Mouse (Mus musculus): ENCODE measurements around the gene Kpna7. TPM values are rescaled to one million over a fixed set of nuclear protein-coding genes. Genes with fewer than 3 reads are reported as not detected.
A peak's percentile ranks its signal among the peaks of the same experiment; 100 is the strongest.
"Not testable (repeated sequence)": the region's sequence is repeated elsewhere in the genome, so short reads cannot be mapped to it uniquely, and the experiment has no call there.

Kpna7 gene
- total RNA-seq, 2 experiments from 2014 or later = not detected

- DNase-seq; intact Hi-C loops (cut with DNase I): not testable (repeated sequence)
These were observed 51.4 kb downstream of the Kpna7 start, which contains the start of gene Gm4871 for GRCm38 (mm10) chr5:145032391-145032790. Gm4871 (minus strand) TSS chr5:145032754.

GRCm38 (mm10) chr5:145030476-145030875 lies 53.4 kb downstream of the Kpna7 start:
- intact Hi-C loops (cut with DNase I) = not testable (repeated sequence)

DNA sequence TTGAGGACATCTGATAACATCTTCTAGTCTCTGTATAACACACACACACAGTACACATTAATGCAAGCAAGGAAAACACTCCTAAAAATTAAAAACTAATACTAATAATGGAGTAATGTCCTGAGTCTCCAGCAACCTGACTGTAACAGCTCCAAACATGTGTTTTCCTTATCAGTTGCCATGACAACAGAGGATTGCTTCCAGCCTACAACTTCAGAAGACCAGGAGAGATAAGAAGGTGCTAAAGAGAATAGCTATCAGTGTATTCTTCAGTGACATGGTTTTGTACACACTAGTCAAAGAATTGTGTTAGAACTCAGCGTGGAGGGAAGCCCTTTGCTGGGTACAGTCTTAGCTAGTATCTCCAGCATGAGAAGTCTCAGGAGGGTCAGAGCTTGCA lies 63.1 kb downstream of the Kpna7 start:
- intact Hi-C loops (cut with DNase I); DNase-seq: not testable (repeated sequence)

More at GRCm38 (mm10) chr5:145030476-145030875, 53.4 kb downstream of the Kpna7 start:
- DNase-seq = not testable (repeated sequence)

DNA sequence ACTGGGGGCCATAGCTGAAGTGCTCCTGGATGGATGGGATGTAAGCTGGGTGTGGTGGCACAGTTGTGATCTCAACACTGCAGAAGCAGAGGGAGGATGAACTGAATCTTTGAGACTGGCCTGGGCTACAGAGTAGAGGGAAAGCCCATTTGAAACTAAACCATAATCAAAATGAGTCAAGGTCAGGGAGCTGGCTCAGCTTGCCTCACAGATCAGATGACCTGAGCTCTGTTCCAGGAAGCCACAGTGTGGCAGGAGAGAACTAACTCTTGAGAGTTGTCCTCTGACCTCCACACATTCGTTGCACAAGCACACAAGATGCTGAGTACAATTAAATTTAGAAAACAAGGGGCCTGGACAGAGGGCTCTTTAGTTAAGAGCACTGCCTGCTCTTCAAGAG lies 63.6 kb downstream of the Kpna7 start:
- intact Hi-C loops (cut with DNase I); DNase-seq: not testable (repeated sequence)

DNA sequence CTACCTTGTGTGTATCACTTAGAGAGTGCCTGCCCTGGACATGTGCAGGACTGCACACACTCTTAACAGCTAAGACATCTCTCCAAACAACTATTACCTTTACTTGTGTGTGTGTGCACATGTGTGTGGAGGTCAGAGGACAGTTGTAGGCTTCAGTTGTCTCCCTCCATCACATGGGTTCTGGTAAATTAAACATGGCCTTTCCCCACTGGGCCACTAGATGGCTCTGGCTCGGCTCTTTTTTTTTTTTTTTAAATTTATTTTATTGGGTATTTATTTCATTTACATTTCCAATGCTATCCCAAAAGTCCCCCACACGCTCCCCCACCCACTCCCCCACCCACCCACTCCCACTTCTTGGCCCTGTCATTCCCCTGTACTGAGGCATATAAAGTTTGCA lies 67.1 kb downstream of the Kpna7 start:
- DNase-seq; intact Hi-C loops (cut with DNase I): not testable (repeated sequence)

DNA sequence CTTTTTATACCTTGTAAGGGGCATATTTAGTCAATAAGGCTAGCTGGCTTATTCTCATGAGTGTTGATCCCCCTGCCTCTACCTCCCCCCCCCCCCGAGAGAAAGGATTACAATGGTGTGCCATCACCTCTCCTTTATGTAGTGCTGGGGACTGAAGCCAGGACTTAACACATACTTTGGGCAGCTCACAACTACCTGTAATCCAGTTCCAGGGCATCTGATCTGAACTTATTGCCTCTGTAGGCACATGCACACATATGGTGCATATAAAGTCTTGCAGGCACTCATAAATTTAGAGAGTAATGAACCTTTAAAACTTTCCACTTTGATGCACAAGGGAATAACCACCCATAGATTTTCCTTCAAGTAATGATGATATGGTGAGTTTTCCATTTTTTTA lies 69.6 kb downstream of the Kpna7 start:
- no peak for DNase-seq
- intact Hi-C loops (cut with DNase I) = no loop called here

GRCm38 (mm10) chr5:145008878-145009659 lies 74.8 kb downstream of the Kpna7 start:
- intact Hi-C loops (cut with DNase I) = no loop called here
- DNase-seq = no peak

GRCm38 (mm10) chr5:145005596-145005995 lies 78.2 kb downstream of the Kpna7 start:
- no peak for DNase-seq
- intact Hi-C loops (cut with DNase I) = no loop called here

GRCm38 (mm10) chr5:145004495-145004894 lies 79.3 kb downstream of the Kpna7 start:
- no peak for DNase-seq
- intact Hi-C loops (cut with DNase I) = no loop called here

DNA sequence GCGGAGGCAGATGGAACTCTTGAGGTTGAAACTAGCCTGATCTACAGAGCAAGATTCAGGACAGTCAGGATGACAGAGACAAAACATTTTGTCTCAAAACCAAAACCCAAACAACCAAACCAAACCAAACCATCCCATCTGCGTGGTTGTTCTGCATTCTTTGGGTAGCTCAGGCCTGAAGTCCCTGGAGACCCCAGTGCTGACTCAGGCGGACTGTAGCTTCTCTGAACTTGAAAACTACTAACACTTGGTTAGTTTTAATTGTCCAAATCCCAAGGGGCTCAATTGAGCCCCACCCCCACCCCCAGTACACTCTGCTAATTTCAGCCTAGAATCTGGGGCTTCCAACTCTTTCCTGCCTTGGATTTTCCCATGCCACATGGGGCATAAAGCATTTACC lies 80.5 kb downstream of the Kpna7 start:
- intact Hi-C loops (cut with DNase I) = no loop called here
- no peak for DNase-seq

DNA sequence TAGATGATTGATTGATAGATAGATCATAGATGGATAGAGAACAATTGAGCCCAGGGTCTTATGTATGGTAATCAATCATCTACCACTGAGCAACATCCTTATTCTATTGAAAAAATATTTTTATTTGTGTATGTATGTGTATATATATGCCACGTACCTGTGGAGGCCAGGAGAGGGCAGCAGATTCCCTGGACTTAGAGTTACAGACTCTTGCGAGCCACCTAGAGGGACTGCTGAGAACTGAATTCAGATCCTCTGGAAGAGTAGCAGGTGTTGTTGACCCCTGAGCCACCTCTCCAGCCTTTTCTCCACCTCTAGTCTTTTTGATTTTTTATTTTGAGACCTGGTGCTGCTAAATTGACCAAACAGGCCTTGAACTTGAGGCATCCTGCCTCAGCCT lies 85.3 kb downstream of the Kpna7 start:
- DNase-seq = no peak
- intact Hi-C loops (cut with DNase I) = no loop called here

DNA sequence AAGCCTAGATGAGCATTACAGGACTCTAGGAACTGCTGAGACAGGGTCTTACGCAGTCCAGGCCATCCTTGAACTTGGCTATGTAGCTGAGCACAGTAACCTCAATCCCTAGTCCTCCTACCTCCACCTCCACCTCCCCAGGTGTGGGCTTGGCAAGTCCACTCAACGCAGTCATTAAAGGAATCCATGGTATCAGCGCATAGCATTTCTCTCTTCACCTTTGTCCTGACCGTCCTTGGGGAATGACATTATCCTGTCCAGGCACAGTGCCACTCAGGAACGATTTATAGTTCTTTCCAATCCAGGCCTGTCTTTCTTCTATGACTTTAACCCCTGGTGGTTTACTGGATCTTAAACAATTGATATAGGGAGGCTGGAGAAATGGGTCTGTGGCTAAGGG lies 93.3 kb downstream of the Kpna7 start:
- intact Hi-C loops (cut with DNase I) = no loop called here

GRCm38 (mm10) chr5:144990051-144990450 lies 93.8 kb downstream of the Kpna7 start:
- no peak for DNase-seq
- intact Hi-C loops (cut with DNase I) = no loop called here

More for the DNA sequence above, 93.3 kb downstream of the Kpna7 start:
- DNase-seq = no peak

- DNase-seq = no peak
- intact Hi-C loops (cut with DNase I) = loop anchor here (5.0 kb wide), 1 partner anchor 112 kb away; no protein-coding TSS in a partner anchor
These were observed 94.8 kb downstream of the Kpna7 start for GRCm38 (mm10) chr5:144989061-144989405.

GRCm38 (mm10) chr5:144988340-144989060 lies 95.3 kb downstream of the Kpna7 start:
- peak; percentile 14 for DNase-seq
- intact Hi-C loops (cut with DNase I) = loop anchor here (5.0 kb wide), 1 partner anchor 111 kb away; no protein-coding TSS in a partner anchor

DNA sequence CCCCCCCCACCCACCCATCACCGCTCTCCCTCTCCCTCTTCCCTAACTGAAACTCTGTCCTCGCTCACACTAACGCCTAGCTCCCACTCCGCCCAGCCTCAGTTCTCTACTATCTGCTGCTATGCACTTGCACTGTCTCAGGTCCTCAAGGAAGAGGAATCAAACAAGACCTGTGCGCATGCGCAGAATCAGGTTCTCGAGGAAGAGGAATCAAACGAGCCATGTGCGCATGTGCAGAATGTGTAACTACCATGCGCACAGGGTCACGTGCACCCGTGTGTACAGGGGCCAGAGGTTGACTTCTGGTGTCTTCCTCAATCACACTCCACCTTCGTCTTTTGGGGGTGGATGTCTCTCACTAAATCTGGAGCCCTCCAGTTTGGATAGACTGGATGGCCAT lies 96.3 kb downstream of the Kpna7 start:
- no peak for DNase-seq
- intact Hi-C loops (cut with DNase I) = loop anchor here (5.0 kb wide), 1 partner anchor 110 kb away; no protein-coding TSS in a partner anchor

DNA sequence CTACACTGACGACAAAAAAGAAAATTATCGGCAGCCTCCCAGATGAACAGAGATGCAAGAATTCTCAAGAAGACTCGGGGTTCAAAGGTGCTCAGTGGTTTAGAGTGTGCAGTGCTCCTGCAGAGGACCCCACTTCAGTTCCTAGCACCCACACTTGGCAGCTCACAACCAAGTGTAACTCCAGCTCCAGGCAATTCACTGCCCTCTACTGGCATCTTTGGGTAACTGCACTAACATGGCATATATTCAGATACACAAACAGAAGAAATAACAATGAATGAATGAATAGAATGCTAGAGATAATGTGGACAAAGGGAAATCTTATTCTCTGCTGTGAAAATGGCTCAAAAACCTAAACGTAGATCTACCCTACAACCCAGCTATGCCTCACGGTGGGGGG lies 99.0 kb downstream of the Kpna7 start:
- no peak for DNase-seq
- intact Hi-C loops (cut with DNase I) = loop anchor here (5.0 kb wide), 1 partner anchor 108 kb away; no protein-coding TSS in a partner anchor

GRCm38 (mm10) chr5:144983227-144983626 lies 100.6 kb downstream of the Kpna7 start:
- no peak for DNase-seq
- intact Hi-C loops (cut with DNase I) = no loop called here

DNA sequence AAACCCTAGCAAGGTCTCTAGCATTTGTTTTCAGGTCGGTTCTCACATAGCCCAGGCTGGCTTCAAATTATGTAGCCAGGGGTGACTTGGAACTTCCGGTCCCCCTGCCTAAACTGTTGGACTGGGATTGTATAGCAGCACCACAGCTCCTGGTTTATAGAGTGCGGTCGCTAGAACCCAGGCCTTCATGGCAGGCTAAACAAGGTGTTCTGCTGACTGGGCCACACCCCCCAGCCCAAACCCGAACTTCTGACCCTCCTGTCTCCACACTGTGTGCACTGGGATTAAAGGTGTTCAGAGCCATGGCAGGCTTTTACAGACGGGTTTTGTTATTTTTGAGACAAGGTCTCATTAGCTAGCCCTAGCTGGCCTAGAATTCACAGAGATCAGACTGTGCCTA lies 104.7 kb downstream of the Kpna7 start:
- intact Hi-C loops (cut with DNase I) = no loop called here
- DNase-seq = no peak

DNA sequence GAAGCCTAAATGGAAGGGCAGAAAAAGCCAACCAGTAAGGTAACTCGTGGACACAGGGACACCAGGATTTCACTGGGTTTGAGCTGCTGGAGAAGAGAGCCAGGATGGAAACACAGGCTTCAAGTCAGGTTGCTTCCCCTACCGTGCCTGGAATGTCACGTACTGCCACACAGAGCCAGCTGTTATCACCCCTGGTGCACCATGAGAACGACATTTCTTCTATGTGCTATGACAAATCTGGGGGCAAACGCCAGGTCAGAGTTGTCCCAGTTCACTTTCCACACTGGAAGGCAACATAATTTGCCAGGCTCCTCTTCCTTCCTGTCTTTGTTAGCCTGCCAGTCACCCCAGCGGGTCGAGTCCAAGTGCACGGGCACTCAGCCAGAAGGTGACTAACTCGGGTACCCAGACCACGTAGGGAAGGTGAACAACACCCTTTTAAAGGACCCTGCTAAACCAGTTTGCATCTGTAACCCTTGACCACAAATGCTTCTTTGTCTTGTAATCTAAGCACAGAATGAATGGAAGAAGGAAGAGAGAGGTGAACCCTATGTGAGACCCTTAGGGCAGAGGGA lies 105.2 kb downstream of the Kpna7 start:
- no peak for DNase-seq
- intact Hi-C loops (cut with DNase I) = no loop called here

GRCm38 (mm10) chr5:144971266-144971665 lies 112.6 kb downstream of the Kpna7 start:
- DNase-seq = no peak
- intact Hi-C loops (cut with DNase I) = no loop called here

All from left cerebral cortex, postnatal 4 days (tissue).